Mouse (Mus musculus): ENCODE measurements around the gene Tmem260. TPM values are rescaled to one million over a fixed set of nuclear protein-coding genes. Genes with fewer than 3 reads are reported as not detected.

Gene Tmem260
- polyA plus RNA-seq, 1 experiment from 2014 or later, result 14.9 TPM

GRCm38 (mm10) chr14:48502573-48502972 lies 56.6 kb downstream of the Tmem260 start:
- no peaks in the 10 kb centered on the region for H3K36me3 ChIP-seq (ENCODE audit: control insufficient read depth, insufficient read depth, low read length)
- no peaks in the 10 kb centered on the region for H3K4me1 ChIP-seq (ENCODE audit: control insufficient read depth, insufficient read depth, low read length)
- H3K9me3 ChIP-seq (replicated peaks; ENCODE audit: control insufficient read depth, low read length), result no peaks in the 10 kb centered on the region
- WGBS (ENCODE audit: insufficient replicate concordance), result 89% methylated on average over 7 of the region's 7 CpGs
- H3K9ac ChIP-seq (ENCODE audit: low read depth, low read length), result no peak overlapping the region
- no peak overlapping the region for H3K4me2 ChIP-seq
- H3K27ac ChIP-seq (ENCODE audit: low read depth, low read length), result no peak overlapping the region
- no peak for ATAC-seq (replicated peaks; ENCODE audit: insufficient number of reproducible peaks, low FRiP score, low TSS enrichment)
- no peak overlapping the region for H3K4me3 ChIP-seq (ENCODE audit: low read depth, low read length)
- no peaks in the 10 kb centered on the region for H3K27me3 ChIP-seq (ENCODE audit: control insufficient read depth, insufficient read depth, low read length)

- Histone ChIP-seq H3K9ac (ENCODE audit: low read depth, low read length) (0 out of 2 replicates have a peak overlapping the region, but pooled peaks have one; percentile 0), H3K4me3 (ENCODE audit: low read depth, low read length) (no peak overlapping the region), H3K4me1 (ENCODE audit: control insufficient read depth, insufficient read depth, low read length) (no peaks in the 10 kb centered on the region), H3K4me2 (peak overlapping the region; percentile 31; the same call in 1 of the 2 replicates), H3K27ac (ENCODE audit: low read depth, low read length) (no peak overlapping the region), H3K9me3 (replicated peaks; ENCODE audit: control insufficient read depth, low read length) (no peaks in the 10 kb centered on the region), H3K36me3 (ENCODE audit: control insufficient read depth, insufficient read depth, low read length) (no peaks in the 10 kb centered on the region), H3K27me3 (ENCODE audit: control insufficient read depth, insufficient read depth, low read length) (no peaks in the 10 kb centered on the region)
- WGBS (ENCODE audit: insufficient replicate concordance), result 45% methylated on average over 18 of the region's 18 CpGs
- no peak for ATAC-seq (replicated peaks; ENCODE audit: insufficient number of reproducible peaks, low FRiP score, low TSS enrichment)
Measured at GRCm38 (mm10) chr14:48503691-48504565, 58.0 kb downstream of the Tmem260 start.

- Histone ChIP-seq H3K4me1 (ENCODE audit: control insufficient read depth, insufficient read depth, low read length) (no peaks in the 10 kb centered on the region), H3K4me2 (no peak overlapping the region), H3K36me3 (ENCODE audit: control insufficient read depth, insufficient read depth, low read length) (no peaks in the 10 kb centered on the region), H3K27me3 (ENCODE audit: control insufficient read depth, insufficient read depth, low read length) (no peaks in the 10 kb centered on the region), H3K27ac (ENCODE audit: low read depth, low read length) (no peak overlapping the region), H3K4me3 (ENCODE audit: low read depth, low read length) (no peak overlapping the region), H3K9me3 (replicated peaks; ENCODE audit: control insufficient read depth, low read length) (no peaks in the 10 kb centered on the region), H3K9ac (ENCODE audit: low read depth, low read length) (no peak overlapping the region)
- ATAC-seq (replicated peaks; ENCODE audit: insufficient number of reproducible peaks, low FRiP score, low TSS enrichment), result no peak
- WGBS (ENCODE audit: insufficient replicate concordance), result 53% methylated on average over 9 of the region's 9 CpGs
Measured at GRCm38 (mm10) chr14:48504566-48504950, 58.6 kb downstream of the Tmem260 start.

GRCm38 (mm10) chr14:48505606-48506005 lies 59.7 kb downstream of the Tmem260 start:
- no peaks in the 10 kb centered on the region for H3K4me1 ChIP-seq (ENCODE audit: control insufficient read depth, insufficient read depth, low read length)
- H3K36me3 ChIP-seq (ENCODE audit: control insufficient read depth, insufficient read depth, low read length), result no peaks in the 10 kb centered on the region
- no peak for ATAC-seq (replicated peaks; ENCODE audit: insufficient number of reproducible peaks, low FRiP score, low TSS enrichment)
- H3K9me3 ChIP-seq (replicated peaks; ENCODE audit: control insufficient read depth, low read length), result no peaks in the 10 kb centered on the region
- no peak overlapping the region for H3K9ac ChIP-seq (ENCODE audit: low read depth, low read length)
- H3K27me3 ChIP-seq (ENCODE audit: control insufficient read depth, insufficient read depth, low read length), result no peaks in the 10 kb centered on the region
- no peak overlapping the region for H3K27ac ChIP-seq (ENCODE audit: low read depth, low read length)
- WGBS (ENCODE audit: insufficient replicate concordance), result 89% methylated on average over 12 of the region's 12 CpGs
- H3K4me3 ChIP-seq (ENCODE audit: low read depth, low read length), result no peak overlapping the region
- H3K4me2 ChIP-seq, result no peak overlapping the region

GRCm38 (mm10) chr14:48507376-48507775 lies 61.5 kb downstream of the Tmem260 start:
- H3K36me3 ChIP-seq (ENCODE audit: control insufficient read depth, insufficient read depth, low read length), result no peaks in the 10 kb centered on the region
- H3K4me2 ChIP-seq, result no peak overlapping the region
- no peak overlapping the region for H3K4me3 ChIP-seq (ENCODE audit: low read depth, low read length)
- WGBS (ENCODE audit: insufficient replicate concordance), result 71% methylated on average over 8 of the region's 8 CpGs
- H3K9me3 ChIP-seq (replicated peaks; ENCODE audit: control insufficient read depth, low read length), result no peaks in the 10 kb centered on the region
- no peak overlapping the region for H3K9ac ChIP-seq (ENCODE audit: low read depth, low read length)
- no peak overlapping the region for H3K27ac ChIP-seq (ENCODE audit: low read depth, low read length)
- H3K4me1 ChIP-seq (ENCODE audit: control insufficient read depth, insufficient read depth, low read length), result no peaks in the 10 kb centered on the region
- no peak for ATAC-seq (replicated peaks; ENCODE audit: insufficient number of reproducible peaks, low FRiP score, low TSS enrichment)
- no peaks in the 10 kb centered on the region for H3K27me3 ChIP-seq (ENCODE audit: control insufficient read depth, insufficient read depth, low read length)

- Histone ChIP-seq H3K27me3 (ENCODE audit: control insufficient read depth, insufficient read depth, low read length) (no peaks in the 10 kb centered on the region), H3K4me2 (no peak overlapping the region), H3K9me3 (replicated peaks; ENCODE audit: control insufficient read depth, low read length) (no peaks in the 10 kb centered on the region), H3K4me1 (ENCODE audit: control insufficient read depth, insufficient read depth, low read length) (no peaks in the 10 kb centered on the region), H3K27ac (ENCODE audit: low read depth, low read length) (no peak overlapping the region), H3K4me3 (ENCODE audit: low read depth, low read length) (no peak overlapping the region), H3K36me3 (ENCODE audit: control insufficient read depth, insufficient read depth, low read length) (no peaks in the 10 kb centered on the region), H3K9ac (ENCODE audit: low read depth, low read length) (no peak overlapping the region)
- WGBS (ENCODE audit: insufficient replicate concordance), result 86% methylated on average over 5 of the region's 5 CpGs
- ATAC-seq (replicated peaks; ENCODE audit: insufficient number of reproducible peaks, low FRiP score, low TSS enrichment), result no peak
Measured at GRCm38 (mm10) chr14:48509131-48509530, 63.2 kb downstream of the Tmem260 start.

GRCm38 (mm10) chr14:48513098-48513823 lies 67.3 kb downstream of the Tmem260 start:
- no peak overlapping the region for H3K9ac ChIP-seq (ENCODE audit: low read depth, low read length)
- no peak overlapping the region for H3K4me3 ChIP-seq (ENCODE audit: low read depth, low read length)
- no peaks in the 10 kb centered on the region for H3K4me1 ChIP-seq (ENCODE audit: control insufficient read depth, insufficient read depth, low read length)
- no peaks in the 10 kb centered on the region for H3K27me3 ChIP-seq (ENCODE audit: control insufficient read depth, insufficient read depth, low read length)
- 72% methylated on average over 12 of the region's 12 CpGs for WGBS (ENCODE audit: insufficient replicate concordance)
- no peak overlapping the region for H3K27ac ChIP-seq (ENCODE audit: low read depth, low read length)
- no peaks in the 10 kb centered on the region for H3K9me3 ChIP-seq (replicated peaks; ENCODE audit: control insufficient read depth, low read length)
- no peak for ATAC-seq (replicated peaks; ENCODE audit: insufficient number of reproducible peaks, low FRiP score, low TSS enrichment)
- H3K36me3 ChIP-seq (ENCODE audit: control insufficient read depth, insufficient read depth, low read length), result no peaks in the 10 kb centered on the region
- no peak overlapping the region for H3K4me2 ChIP-seq

GRCm38 (mm10) chr14:48513824-48514493 lies 68.0 kb downstream of the Tmem260 start:
- WGBS (ENCODE audit: insufficient replicate concordance), result 81% methylated on average over 12 of the region's 12 CpGs
- Histone ChIP-seq H3K4me2 (no peak overlapping the region), H3K36me3 (ENCODE audit: control insufficient read depth, insufficient read depth, low read length) (no peaks in the 10 kb centered on the region)

More at GRCm38 (mm10) chr14:48513824-48514493, 68.0 kb downstream of the Tmem260 start:
- Histone ChIP-seq H3K9ac (ENCODE audit: low read depth, low read length) (no peak overlapping the region), H3K9me3 (replicated peaks; ENCODE audit: control insufficient read depth, low read length) (no peaks in the 10 kb centered on the region), H3K27me3 (ENCODE audit: control insufficient read depth, insufficient read depth, low read length) (no peaks in the 10 kb centered on the region), H3K4me3 (ENCODE audit: low read depth, low read length) (no peak overlapping the region), H3K27ac (ENCODE audit: low read depth, low read length) (no peak overlapping the region), H3K4me1 (ENCODE audit: control insufficient read depth, insufficient read depth, low read length) (no peaks in the 10 kb centered on the region)
- ATAC-seq (replicated peaks; ENCODE audit: insufficient number of reproducible peaks, low FRiP score, low TSS enrichment), result no peak
